Mouse (Mus musculus) ES-E14 (cell line): ENCODE measurements around the gene Wdr6.

Source experiments
- MAFK ChIP-seq: IDR thresholded peaks from 2 replicates; pipeline ENCODE4 v1.6.1; 2014; ENCODE audit warnings: mild to moderate bottlenecking, low read depth, low read length, inconsistent platforms; ENCODE audit not compliant: insufficient read depth
- ZC3H11A ChIP-seq: IDR thresholded peaks from 2 replicates; pipeline ENCODE4 v1.6.1; 2012; ENCODE audit warnings: low read depth, mild to moderate bottlenecking, inconsistent platforms, low read length, borderline replicate concordance
- ZNF384 ChIP-seq: IDR thresholded peaks from 2 replicates; pipeline ENCODE4 v1.6.1; 2012; ENCODE audit warnings: low read depth, low read length, inconsistent platforms

GRCm38 (mm10) chr9:108564131-108564530, 14.4 kb downstream of the Wdr6 start:
- TF ChIP-seq ZNF384 (no peak), ZC3H11A (no peak), MAFK (no peak)
